Mouse (Mus musculus) right cerebral cortex, postnatal 25 days (tissue): ENCODE results near the gene Bnip1.

Experiments
- DNase-seq: peaks from one replicate; pipeline ENCODE4 v3.0.0; 2022

The Bnip1 gene

GRCm38 (mm10) chr17:26840922-26841731, 60.3 kb downstream of the Bnip1 start:
- no peak for DNase-seq

GRCm38 (mm10) chr17:26841981-26842380, 61.1 kb downstream of the Bnip1 start:
- no peak for DNase-seq
